Mouse (Mus musculus) adrenal gland, postnatal 25 days (tissue): Measurements from ENCODE around the gene Scgb1c1. TPM values are rescaled to one million over a fixed set of nuclear protein-coding genes. Genes with fewer than 3 reads are reported as not detected.

Source experiments
- DNase-seq: peaks from one replicate; pipeline ENCODE4 v3.0.0; 2021; ENCODE audit warnings: mixed read lengths
- long read RNA-seq: library from polyadenylated mRNA; stranded (forward); transcript quantifications from one replicate; pipeline ENCODE4 v2.0.0, GENCODE M21; 2021
- total RNA-seq: library from RNA; stranded (reverse); gene quantifications from 2 replicates; pipeline ENCODE4 v1.2.3, GENCODE M21; 2021

Gene Scgb1c1
- total RNA-seq = not detected in 2 replicates
- long read RNA-seq = 0 reads

- peak; percentile 93 for DNase-seq
Measured at GRCm38 (mm10) chr7:140844905-140845665, at the start of gene Scgb1c1. TSS of gene Scgb1c1 (plus strand) at chr7:140845547.

DNA sequence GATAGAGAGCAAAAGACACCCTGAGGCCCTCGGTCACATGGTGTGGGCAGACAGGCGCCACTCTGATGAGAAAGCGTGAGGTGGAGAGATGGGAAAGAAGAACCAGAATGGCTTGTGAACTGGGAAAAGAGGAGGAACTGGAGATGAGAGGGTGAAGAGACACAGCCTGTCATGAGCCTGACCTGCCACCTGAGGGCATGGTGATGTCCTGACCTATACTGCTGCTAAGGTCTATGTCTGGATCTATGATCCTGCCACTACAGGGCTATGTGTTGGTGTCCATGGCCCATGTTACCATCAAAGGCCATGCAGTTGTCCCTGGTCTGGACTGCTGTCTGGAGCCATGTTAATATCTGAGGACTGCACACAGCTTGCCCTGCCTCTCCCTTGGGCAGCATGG is 47.7 kb upstream of the Scgb1c1 start:
- no peak for DNase-seq

DNA sequence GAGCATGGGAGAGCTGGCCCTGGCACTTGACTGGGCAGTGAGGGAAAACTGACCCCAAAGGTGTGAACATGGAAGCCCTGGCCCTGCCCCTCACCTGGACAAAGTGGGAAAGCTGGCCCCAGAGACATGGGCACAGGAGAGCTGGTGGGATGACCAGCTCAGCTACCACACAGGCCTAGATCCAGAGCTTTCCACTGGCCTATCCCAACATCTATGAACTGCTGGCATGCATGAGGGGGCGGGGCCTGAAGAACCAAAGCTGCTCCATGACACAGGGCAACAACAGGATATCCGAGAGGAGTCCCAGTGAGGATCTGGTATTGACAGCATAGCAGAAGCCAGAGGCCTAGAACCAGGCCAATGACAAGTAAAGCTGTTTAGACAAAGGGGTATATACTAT is 47.1 kb upstream of the Scgb1c1 start:
- DNase-seq = no peak

DNA sequence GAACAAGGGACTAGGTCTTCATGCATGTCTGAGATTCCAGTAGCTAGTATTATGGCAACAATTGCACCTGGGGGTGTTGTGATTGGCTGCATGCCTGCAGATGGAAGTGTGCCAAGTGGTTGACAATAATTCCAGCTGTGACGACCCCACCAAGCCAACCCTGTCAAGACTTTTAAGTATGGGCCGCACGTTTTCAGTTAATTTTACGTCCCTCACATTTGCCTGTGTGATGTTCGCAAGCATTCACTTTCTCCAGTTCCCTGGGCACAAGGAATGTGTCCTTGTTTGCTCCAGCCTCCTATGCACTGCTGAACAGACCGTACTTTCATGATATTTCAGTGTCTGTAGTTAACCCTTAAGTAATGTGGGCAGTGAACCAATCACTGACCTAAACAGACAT is 42.7 kb upstream of the Scgb1c1 start:
- no peak for DNase-seq

- peak; percentile 56 for DNase-seq
Measured at GRCm38 (mm10) chr7:140805704-140806103, 39.6 kb upstream of the Scgb1c1 start.

- no peak for DNase-seq
Measured at GRCm38 (mm10) chr7:140810496-140810895, 34.9 kb upstream of the Scgb1c1 start.

DNA sequence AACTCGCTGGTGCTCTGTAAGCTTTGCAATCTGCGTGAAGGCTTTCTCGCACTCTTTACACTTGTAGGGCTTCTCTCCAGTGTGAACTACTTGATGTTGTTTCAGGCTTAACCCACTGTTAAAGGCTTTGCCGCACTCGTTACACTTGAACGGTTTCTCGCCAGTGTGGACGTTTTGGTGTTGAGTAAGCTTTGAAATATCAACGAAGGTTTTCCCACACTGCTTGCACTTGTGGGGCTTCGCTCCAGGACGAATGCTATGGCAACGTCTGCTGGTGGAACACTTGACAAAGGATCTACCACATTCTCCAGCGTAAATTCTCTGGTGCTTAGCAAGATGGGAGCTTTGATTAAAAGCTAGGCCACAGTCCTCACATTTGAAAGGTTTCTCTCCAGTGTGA is 33.6 kb upstream of the Scgb1c1 start:
- DNase-seq = no peak

- no peak for DNase-seq
Measured at GRCm38 (mm10) chr7:140812850-140813249, 32.5 kb upstream of the Scgb1c1 start.

DNA sequence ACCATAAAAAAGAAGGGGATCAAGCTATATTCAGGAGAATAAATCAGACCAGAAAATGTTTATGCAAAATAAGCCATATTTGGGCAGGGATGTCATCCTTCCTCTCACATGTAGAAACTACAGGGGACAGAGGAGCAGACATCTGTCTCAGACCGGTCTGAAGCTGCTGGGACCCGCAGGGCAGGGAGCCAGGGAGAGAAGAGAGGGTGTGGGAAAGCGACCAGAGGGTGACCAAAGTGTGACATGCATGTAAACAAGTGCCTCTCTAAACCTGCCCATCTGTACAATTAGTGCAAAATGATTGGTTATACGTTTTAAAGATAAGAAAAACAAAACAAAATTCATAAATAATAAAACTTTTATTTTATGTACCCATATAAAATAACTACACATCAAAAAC is 25.2 kb upstream of the Scgb1c1 start:
- DNase-seq = no peak

DNA sequence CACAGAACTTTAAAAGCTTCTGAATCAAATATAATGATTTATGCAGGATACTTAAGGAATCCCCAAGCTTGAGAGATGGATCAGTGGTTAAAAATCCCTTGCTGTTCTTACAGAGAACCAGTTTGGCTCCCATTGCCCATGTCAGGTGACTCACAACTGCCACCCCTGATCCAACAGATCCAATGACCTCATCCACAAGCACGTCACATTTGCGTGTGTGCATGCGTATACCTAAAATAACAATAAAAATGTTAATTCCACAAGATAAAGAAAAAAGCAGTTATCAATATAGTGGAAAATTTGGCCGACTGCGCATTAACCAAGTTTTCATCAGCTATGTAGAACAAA is 24.1 kb upstream of the Scgb1c1 start:
- no peak for DNase-seq

DNA sequence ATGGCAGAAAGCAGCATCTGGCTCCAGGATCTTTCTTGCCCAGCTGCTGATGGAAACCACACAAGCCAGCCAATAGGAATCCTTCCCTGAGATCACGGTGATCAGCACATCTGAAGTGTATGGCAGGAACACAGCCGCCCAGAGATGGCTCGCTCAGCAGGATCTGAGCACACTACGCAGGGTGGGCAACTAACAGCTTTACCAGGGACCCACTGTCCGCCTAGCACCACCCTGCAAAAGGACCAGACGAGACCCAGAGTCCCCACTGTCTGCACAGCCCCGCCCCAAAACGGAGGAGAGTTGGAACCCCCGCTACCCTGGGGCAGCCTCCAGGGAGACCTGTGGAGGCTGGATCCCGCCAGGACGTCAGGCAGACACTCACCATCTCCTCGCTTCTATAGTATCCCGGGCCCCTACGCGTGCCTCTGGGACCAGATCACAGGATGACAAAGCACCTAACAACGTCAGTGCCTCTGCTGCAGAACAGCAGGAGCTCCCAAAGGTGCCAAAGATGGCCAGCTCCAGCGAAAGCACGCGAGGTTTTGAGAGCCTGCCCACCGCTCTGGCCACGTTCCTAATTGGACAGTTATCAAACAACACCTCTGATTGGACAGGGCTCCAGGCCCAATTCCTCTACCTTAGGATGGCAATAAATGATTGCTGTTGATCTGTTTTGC is 23.6 kb upstream of the Scgb1c1 start, which contains the start of gene Zfp941:
Gene Zfp941 (minus strand): TSS at position 526 of the 677 bp plus-strand sequence.
- peak; percentile 45 for DNase-seq

DNA sequence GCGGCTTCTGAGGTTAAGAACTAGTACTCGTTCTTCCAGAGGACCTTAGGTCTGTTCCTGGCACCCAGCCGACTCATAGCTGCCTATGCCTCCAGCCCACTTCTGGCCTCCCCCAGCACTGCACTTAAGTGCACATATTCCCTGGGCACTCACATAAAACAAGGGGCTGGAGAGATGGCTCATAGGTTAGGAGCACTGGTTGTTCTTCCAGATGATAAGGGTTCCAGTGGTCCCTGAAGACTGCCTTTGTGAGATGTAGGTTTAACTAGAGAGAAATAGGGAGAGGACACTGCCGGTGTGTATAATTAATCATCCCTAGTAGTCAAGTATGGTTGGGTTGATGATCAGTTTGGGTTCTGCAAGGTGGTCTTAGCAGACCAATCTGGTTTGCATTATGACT is 22.6 kb upstream of the Scgb1c1 start:
- no peak for DNase-seq

DNA sequence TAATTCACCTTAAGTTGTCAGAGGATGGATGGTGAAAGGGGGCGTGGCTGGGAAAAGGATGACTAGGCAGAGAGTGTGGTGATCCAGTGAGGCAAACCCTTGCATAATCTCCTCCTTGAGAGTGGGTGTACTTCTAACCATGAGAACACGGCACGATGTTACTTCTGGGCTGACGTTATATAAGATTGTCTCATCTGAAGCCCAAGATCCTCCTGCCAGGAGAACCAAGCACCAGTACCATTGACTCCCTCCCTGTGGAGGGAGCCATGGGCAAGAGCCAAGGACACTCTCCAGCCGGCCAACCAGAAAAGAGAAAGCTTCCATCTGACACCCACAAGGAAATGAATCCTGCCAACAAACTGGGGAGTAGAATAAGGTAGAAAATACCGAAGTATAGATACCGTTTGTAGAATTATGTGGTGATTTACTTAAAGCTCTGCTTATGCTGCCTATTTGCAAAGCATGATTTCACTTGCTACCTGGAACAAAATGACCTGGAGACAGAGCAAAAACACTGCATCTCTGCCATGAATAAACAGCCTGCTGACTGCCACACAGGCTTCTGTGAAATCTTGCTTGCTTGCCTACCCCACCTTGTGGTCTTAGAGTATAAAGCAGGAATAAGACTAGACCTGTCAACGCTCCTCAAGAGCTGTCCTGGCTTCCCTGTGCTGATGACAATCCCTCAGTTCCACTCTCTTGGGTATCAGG is 17.0 kb upstream of the Scgb1c1 start:
- DNase-seq = no peak

DNA sequence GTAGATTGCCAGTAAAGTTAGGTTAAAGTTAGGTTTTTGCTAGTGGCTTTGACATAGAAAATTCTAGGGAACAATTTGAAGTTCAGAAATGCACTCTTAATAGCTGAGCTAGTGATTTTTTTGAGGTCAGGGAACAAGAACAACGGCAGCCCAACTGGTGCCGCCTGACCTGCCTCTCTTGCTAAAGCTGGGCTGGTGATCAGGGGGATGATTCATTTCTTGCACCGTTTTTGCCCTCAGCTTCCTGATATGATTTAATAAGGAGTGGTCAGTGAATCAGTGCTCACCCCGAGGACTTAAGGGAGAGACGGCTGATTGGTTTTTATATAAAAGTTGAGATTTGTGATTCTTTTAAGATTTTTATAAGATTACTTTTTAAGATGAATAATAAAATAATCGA is 13.9 kb upstream of the Scgb1c1 start:
- no peak for DNase-seq

DNA sequence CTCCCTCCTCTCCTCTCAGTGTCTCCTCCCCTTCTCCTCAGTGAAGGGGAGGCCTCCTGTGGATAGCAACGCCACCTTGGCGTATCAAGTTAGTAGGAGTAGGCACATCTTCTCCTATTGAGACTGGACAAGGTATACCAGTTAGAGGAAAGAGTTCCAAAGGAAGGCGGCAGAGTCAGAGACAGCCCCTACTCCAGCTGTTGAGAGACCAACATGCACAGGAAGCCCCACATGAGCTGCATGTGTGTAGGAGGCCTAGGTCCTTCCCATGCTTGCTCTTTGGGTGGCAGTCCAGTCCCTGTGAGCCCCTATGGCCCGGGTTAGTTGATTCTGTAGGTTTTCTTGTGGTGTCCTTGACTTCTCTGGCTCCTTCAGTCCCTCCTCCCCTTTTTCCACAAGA is 12.0 kb upstream of the Scgb1c1 start:
- no peak for DNase-seq

- peak; percentile 51 for DNase-seq
Measured at GRCm38 (mm10) chr7:140834968-140835757, 10.2 kb upstream of the Scgb1c1 start, which contains the start of gene Urah. TSS of gene Urah (plus strand) at chr7:140835018.

DNA sequence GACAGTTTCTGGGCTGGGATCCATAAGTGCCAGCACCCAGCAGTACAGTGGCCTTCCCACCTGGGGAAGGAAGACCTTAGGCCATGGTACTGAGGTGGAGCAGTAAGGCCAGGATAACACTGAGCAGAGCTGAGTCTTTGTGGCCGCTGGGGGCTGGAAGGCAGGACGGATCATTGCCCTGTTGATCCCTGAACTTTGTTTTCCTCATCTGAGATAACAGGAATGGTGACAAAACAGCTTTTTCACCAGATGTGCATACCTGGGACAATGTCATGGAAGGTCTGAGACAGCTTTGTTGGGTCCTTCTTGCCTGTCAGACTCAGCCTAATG is 9.6 kb upstream of the Scgb1c1 start:
- no peak for DNase-seq

GRCm38 (mm10) chr7:140836243-140837115 is 8.9 kb upstream of the Scgb1c1 start:
- DNase-seq = no peak

GRCm38 (mm10) chr7:140839556-140839955 is 5.8 kb upstream of the Scgb1c1 start:
- no peak for DNase-seq

DNA sequence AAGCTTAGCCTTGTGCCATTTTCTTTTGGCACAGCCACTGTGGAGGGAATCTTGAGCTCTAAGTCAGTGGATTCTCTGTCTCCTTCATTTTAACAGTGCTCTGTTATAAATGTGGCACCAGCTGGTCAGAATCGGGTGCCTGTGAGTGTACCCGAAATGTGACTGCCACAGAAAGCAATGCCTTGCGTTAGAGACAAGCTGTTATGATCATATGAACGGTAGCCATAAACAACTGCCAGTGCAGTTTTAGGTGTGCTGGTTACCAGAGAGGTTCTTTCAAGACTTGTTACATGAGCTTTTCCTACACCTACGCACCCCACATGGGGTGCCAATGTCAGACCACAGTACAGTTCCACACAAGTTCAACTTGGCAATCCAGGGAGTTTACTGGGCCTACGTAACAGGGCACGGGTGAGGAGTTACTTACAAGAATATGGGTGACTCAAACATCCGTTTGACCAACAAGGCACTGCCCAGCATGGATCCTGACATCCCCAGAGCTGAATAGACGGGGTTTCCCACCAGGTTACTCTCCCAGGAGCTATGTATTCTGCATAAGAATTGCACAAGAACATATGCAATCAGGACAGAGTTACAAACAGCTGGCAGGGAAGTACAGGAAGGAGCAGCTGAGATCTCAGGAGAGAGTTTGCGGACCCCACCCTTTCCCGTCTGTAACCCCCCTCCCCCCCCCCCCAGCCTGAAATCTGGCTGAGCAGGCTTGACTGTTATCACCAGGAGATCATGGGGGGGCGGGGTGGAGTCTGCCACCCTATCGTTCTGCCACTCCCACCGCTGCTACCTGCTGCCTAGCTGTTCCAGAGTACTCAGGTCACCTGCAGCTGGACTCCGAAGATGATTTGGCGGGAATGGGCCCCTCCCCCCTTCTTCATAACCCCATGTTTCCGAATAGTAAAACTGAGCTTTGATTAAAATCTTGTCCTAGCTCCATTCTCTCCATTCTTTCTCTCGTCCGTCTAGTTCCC is 4.3 kb upstream of the Scgb1c1 start:
- DNase-seq = no peak
